Mouse (Mus musculus): ENCODE results near the gene Lypla2.
A peak's percentile ranks its signal among the peaks of the same experiment; 100 is the strongest.

The Lypla2 gene

GRCm38 (mm10) chr4:135971805-135972555 is 446 bp downstream of the Lypla2 start:
- no peak for DNase-seq

GRCm38 (mm10) chr4:135970585-135970984 is 1.8 kb downstream of the Lypla2 start:
- DNase-seq = no peak

GRCm38 (mm10) chr4:135969070-135969750 is 3.2 kb downstream of the Lypla2 start:
- DNase-seq = no peak

- no peak for DNase-seq
Measured at GRCm38 (mm10) chr4:135968271-135968869, 4.1 kb downstream of the Lypla2 start.

GRCm38 (mm10) chr4:135967086-135967760 is 5.2 kb downstream of the Lypla2 start:
- DNase-seq = no peak

GRCm38 (mm10) chr4:135966283-135966682 is 6.1 kb downstream of the Lypla2 start:
- no peak for DNase-seq

GRCm38 (mm10) chr4:135965113-135965512 is 7.3 kb downstream of the Lypla2 start:
- DNase-seq = no peak

- no peak for DNase-seq
Measured at GRCm38 (mm10) chr4:135964426-135964825, 8.0 kb downstream of the Lypla2 start.

GRCm38 (mm10) chr4:135963457-135964193 is 8.8 kb downstream of the Lypla2 start, which contains the start of gene Gale:
TSS of gene Gale (plus strand) at chr4:135963727.
- peak; percentile 99 for DNase-seq

- DNase-seq = no peak
Measured at GRCm38 (mm10) chr4:135962946-135963345, 9.5 kb downstream of the Lypla2 start.

GRCm38 (mm10) chr4:135962198-135962597 is 10.2 kb downstream of the Lypla2 start:
- no peak for DNase-seq

GRCm38 (mm10) chr4:135961709-135962108 is 10.7 kb downstream of the Lypla2 start:
- no peak for DNase-seq

- DNase-seq = peak; percentile 89
Measured at GRCm38 (mm10) chr4:135960717-135961116, 11.7 kb downstream of the Lypla2 start.

- no peak for DNase-seq
Measured at GRCm38 (mm10) chr4:135958354-135958753, 14.1 kb downstream of the Lypla2 start.

- DNase-seq = no peak
Measured at GRCm38 (mm10) chr4:135955886-135956285, 16.5 kb downstream of the Lypla2 start.

GRCm38 (mm10) chr4:135954241-135954640 is 18.2 kb downstream of the Lypla2 start:
- peak; percentile 78 for DNase-seq

GRCm38 (mm10) chr4:135953179-135953578 is 19.2 kb downstream of the Lypla2 start:
- no peak for DNase-seq

GRCm38 (mm10) chr4:135951505-135951904 is 20.9 kb downstream of the Lypla2 start:
- DNase-seq = no peak

- no peak for DNase-seq
Measured at GRCm38 (mm10) chr4:135950365-135950764, 22.1 kb downstream of the Lypla2 start.

- DNase-seq = no peak
Measured at GRCm38 (mm10) chr4:135949911-135950310, 22.5 kb downstream of the Lypla2 start.

- no peak for DNase-seq
Measured at GRCm38 (mm10) chr4:135949475-135949874, 23.0 kb downstream of the Lypla2 start.

- DNase-seq = no peak
Measured at GRCm38 (mm10) chr4:135948142-135948541, 24.3 kb downstream of the Lypla2 start.

Measured in embryo, embryonic 11 days (tissue).